Mouse (Mus musculus) spleen, adult 18-20 months (tissue): ENCODE measurements at regions not wholly inside any gene's neighbourhood (a gene's known extent, or its start where the extent isn't known, plus 50 kb on each side); places are given as distances from the start of the nearest gene placed in this dataset.

Experiments
- DNase-seq, 2 experiments: peaks; one replicate each; pipeline ENCODE4 v3.0.0; 2022; ENCODE audit warnings: mixed read lengths in 2 of 2

GRCm38 (mm10) chr4:105397451-105397850 is 240.3 kb downstream of the Plpp3 start:
- no peak for DNase-seq

- DNase-seq, result no peak
These were observed 244.9 kb downstream of the Plpp3 start for GRCm38 (mm10) chr4:105402021-105402420.

GRCm38 (mm10) chr4:105403169-105403568 is 246.0 kb downstream of the Plpp3 start:
- no peak for DNase-seq

GRCm38 (mm10) chr4:105403686-105404085 is 246.5 kb downstream of the Plpp3 start:
- DNase-seq, result no peak

- no peak for DNase-seq
These were observed 248.6 kb downstream of the Plpp3 start for GRCm38 (mm10) chr4:105405728-105406127.

- no peak for DNase-seq
These were observed 249.8 kb downstream of the Plpp3 start for GRCm38 (mm10) chr4:105406786-105407464.

GRCm38 (mm10) chr4:105408896-105409295 is 251.7 kb downstream of the Plpp3 start:
- DNase-seq, result no peak

- no peak for DNase-seq
These were observed 260.0 kb downstream of the Plpp3 start for GRCm38 (mm10) chr4:105417166-105417565.

- no peak for DNase-seq
These were observed 265.3 kb downstream of the Plpp3 start for GRCm38 (mm10) chr4:105422466-105422865.

GRCm38 (mm10) chr4:105423727-105424201 is 266.6 kb downstream of the Plpp3 start:
- no peak for DNase-seq

- DNase-seq, result no peak
These were observed 267.9 kb downstream of the Plpp3 start for GRCm38 (mm10) chr4:105425086-105425485.

- DNase-seq, result no peak
These were observed 270.4 kb downstream of the Plpp3 start for GRCm38 (mm10) chr4:105427581-105427980.

GRCm38 (mm10) chr4:105429381-105430100 is 272.4 kb downstream of the Plpp3 start:
- no peak for DNase-seq

GRCm38 (mm10) chr4:105432461-105432860 is 275.3 kb downstream of the Plpp3 start:
- no peak for DNase-seq

GRCm38 (mm10) chr4:105437141-105437540 is 280.0 kb downstream of the Plpp3 start:
- DNase-seq, result no peak

GRCm38 (mm10) chr4:105449046-105449860 is 292.1 kb downstream of the Plpp3 start:
- no peak for DNase-seq

GRCm38 (mm10) chr4:105450881-105451280 is 293.7 kb downstream of the Plpp3 start:
- DNase-seq, result no peak

- DNase-seq, result no peak
These were observed 294.7 kb downstream of the Plpp3 start for GRCm38 (mm10) chr4:105451871-105452270.

- no peak for DNase-seq
These were observed 299.9 kb downstream of the Plpp3 start for GRCm38 (mm10) chr4:105456955-105457621.

GRCm38 (mm10) chr4:105459991-105460688 is 303.0 kb downstream of the Plpp3 start:
- DNase-seq, result no peak

GRCm38 (mm10) chr4:105460689-105461005 is 303.5 kb downstream of the Plpp3 start:
- DNase-seq, result no peak

- DNase-seq, result no peak
These were observed 310.7 kb downstream of the Plpp3 start for GRCm38 (mm10) chr4:105467811-105468210.
